Mouse (Mus musculus) kidney, adult 2 months (tissue): ENCODE measurements around the gene Dglucy. TPM values are rescaled to one million over a fixed set of nuclear protein-coding genes. Genes with fewer than 3 reads are reported as not detected.

ENCODE experiments used
- DNase-seq: peaks from one replicate; pipeline ENCODE4 v3.0.0; 2021
- H3K27ac ChIP-seq: fragments of 200-500 bp; 2 replicates; pipeline ENCODE4 v1.5.1; 2012; ENCODE audit warnings: low read depth, low read length, control low read depth, inconsistent platforms; ENCODE audit not compliant: insufficient read depth
- H3K27me3 ChIP-seq: fragments of 200-500 bp; replicated peaks from 2 replicates; pipeline ENCODE4 v1.6.1; 2012; ENCODE audit warnings: mild to moderate bottlenecking, moderate library complexity, low read length, inconsistent platforms; ENCODE audit not compliant: control insufficient read depth, insufficient read depth
- H3K36me3 ChIP-seq: fragments of 200-500 bp; 2 replicates; pipeline ENCODE4 v1.6.1; 2012; ENCODE audit warnings: mild to moderate bottlenecking, moderate library complexity, low read length, inconsistent platforms; ENCODE audit not compliant: control insufficient read depth, insufficient read depth
- H3K4me1 ChIP-seq: fragments of 200-500 bp; 2 replicates; pipeline ENCODE4 v1.6.1; 2011; ENCODE audit warnings: low read length; ENCODE audit not compliant: control insufficient read depth, insufficient read depth
- H3K4me3 ChIP-seq: fragments of 200-500 bp; 2 replicates; pipeline ENCODE4 v1.5.1; 2011; ENCODE audit warnings: mild to moderate bottlenecking, low read depth, low read length, control low read depth; ENCODE audit not compliant: insufficient read depth
- CTCF ChIP-seq: fragments of 200-500 bp; conservative IDR thresholded peaks from 2 replicates; pipeline ENCODE4 v1.5.1; 2011; ENCODE audit warnings: low read depth, mild to moderate bottlenecking, control low read depth, low read length, moderate library complexity, mixed read lengths; ENCODE audit not compliant: insufficient read depth, insufficient read length
- POLR2A ChIP-seq: fragments of 200-500 bp; IDR thresholded peaks from one replicate; pipeline ENCODE4 v1.6.1; 2011; ENCODE audit warnings: low read depth, low read length, control low read depth
- WGBS: fragments of 180-500 bp; shearing (Covaris S2); methylation state at CpG from one replicate; pipeline ENCODE4 v1.1.7; 2018; 5-methylcytosine and 5-hydroxymethylcytosine counted together
- polyA plus RNA-seq: library from polyadenylated mRNA; depleted of rRNA; stranded (reverse); fragments of >200 nt; gene quantifications from 2 replicates; pipeline ENCODE4 v1.2.3, GENCODE M21; 2012

Gene Dglucy
- polyA plus RNA-seq, 1 experiment = 88.1 TPM

DNA sequence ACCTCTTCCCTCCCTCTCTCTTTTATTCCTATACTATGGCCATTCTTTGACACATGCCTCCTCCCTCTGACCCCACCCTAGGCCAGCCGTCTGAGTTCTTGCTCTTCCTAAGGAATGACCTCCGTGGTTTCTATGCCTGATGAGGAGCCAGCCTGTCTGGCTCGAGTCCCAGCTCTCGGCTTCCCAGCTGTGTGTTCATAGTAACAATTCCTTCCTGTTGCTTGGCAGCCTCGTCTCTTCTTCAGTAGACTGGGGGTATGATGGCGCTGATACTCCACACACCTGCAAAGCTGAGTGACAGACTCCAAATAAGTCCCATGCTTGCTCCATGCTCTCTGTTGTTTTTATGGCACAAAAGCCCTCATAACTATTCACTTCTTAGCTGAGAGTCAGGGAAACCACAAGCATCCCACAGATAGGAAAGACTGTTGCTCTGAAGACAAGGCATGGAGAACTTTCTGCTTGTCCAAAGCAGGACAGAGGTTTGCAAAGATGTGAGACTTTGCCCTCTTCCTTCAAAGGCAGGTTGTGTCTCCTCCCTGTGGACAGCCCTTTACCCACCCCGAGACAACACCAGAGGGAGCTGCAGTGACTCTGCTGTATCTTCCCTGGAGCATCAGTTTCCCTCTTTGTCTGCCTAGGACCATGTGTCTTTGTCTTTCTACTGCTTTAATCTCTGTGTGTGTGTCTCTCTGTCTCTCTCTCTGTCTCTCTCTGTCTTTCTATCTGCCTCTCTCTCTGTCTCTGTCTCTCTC lies 6.5 kb upstream of the Dglucy start:
- H3K36me3 ChIP-seq = no peaks in the 10 kb centered on the region
- TF ChIP-seq CTCF (peak; percentile 76), POLR2A (no peak)
- 18% methylated on average over 7 of the region's 7 CpGs for WGBS
- H3K27me3 ChIP-seq = no peaks in the 10 kb centered on the region
- H3K4me1 ChIP-seq = peaks cover 19% of the 10 kb centered on the region
- no peak overlapping the region for H3K27ac ChIP-seq
- DNase-seq = peak; percentile 61
- H3K4me3 ChIP-seq = no peak overlapping the region

DNA sequence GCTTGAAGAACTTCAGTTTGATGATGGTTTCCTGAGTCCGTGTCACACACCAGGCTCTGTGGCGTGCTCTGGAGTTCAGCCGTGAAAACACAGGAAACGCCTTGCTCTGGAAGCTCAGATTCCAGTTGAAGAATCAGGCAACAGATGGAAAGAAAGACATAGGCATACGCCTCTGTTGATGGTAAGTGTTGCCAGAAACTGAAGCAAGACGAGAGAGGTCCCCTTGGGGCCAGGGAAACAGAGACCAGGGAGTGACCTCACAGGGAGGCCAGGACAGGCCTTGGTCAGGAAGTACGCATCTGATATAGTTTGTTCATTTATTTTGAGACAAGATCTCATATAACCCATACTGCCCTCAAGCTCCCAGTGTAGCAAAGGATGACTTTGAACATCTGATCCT lies 4.1 kb upstream of the Dglucy start:
- TF ChIP-seq CTCF (no peak), POLR2A (no peak)
- peaks cover 29% of the 10 kb centered on the region for H3K4me1 ChIP-seq
- H3K27me3 ChIP-seq = no peaks in the 10 kb centered on the region
- no peak overlapping the region for H3K4me3 ChIP-seq
- no peaks in the 10 kb centered on the region for H3K36me3 ChIP-seq
- DNase-seq = no peak
- H3K27ac ChIP-seq = no peak overlapping the region
- WGBS = 73% methylated on average over 7 of the region's 7 CpGs

DNA sequence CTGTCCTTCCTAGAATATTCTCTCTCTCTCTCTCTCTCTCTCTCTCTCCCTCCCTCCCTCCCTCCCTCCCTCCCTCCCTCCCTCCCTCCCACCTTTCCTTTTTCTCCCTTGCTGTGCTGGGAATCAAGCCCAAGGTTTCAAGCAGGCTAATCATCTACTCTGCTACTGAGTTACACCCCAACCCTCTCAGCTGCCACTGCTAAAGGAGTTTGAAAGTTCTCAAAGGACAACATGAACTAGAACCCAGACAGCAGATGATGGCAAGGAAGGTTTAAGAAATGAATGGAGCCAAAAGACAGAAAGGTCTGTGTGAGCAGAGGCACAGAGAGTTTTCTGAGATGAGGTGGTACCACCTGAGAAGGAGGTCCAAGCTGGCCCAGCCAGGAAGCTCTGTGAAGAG lies 3.6 kb upstream of the Dglucy start:
- H3K4me1 ChIP-seq = peaks cover 35% of the 10 kb centered on the region
- TF ChIP-seq CTCF (no peak), POLR2A (no peak)
- H3K27ac ChIP-seq = peak overlapping the region; percentile 50
- no peaks in the 10 kb centered on the region for H3K27me3 ChIP-seq
- no peaks in the 10 kb centered on the region for H3K36me3 ChIP-seq
- DNase-seq = peak; percentile 74
- no peak overlapping the region for H3K4me3 ChIP-seq

DNA sequence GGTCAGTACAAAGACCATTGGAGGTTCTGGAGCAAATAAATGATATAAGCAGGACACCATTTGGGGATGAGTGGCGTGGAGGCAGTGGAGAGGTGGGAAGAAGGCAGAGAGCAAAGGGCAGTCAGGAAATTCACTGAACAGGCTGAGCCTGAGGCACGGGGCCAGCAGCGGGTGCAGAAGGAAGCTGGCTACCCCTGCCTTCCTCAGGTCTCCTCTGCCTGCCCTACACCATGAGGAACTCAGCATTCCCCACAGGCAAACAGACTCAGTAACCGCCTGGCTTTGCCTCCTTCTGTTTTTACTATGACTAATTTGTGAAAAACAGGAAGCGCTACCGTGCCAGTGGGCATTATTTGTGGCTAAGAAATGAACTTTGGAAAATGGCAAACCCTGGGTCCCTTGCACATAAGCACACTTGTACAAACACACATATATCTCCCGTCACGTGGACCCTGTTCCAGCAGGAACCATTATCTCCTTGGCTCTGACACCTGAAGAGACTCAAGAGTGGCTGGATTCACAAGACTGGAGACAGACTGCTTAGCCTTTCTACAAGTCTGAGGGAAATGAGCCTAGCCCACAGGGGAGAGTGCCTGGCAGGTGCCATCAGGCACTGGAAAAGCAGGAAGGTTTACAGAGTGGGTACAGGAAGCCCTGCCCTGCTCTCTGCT lies 2.8 kb upstream of the Dglucy start:
- Histone ChIP-seq H3K27ac (peak overlapping the region; percentile 50), H3K4me3 (no peak overlapping the region), H3K4me1 (peaks cover 36% of the 10 kb centered on the region), H3K27me3 (no peaks in the 10 kb centered on the region), H3K36me3 (no peaks in the 10 kb centered on the region)
- WGBS = 35% methylated on average over 8 of the region's 8 CpGs
- TF ChIP-seq CTCF (no peak), POLR2A (no peak)
- peak; percentile 90 for DNase-seq

DNA sequence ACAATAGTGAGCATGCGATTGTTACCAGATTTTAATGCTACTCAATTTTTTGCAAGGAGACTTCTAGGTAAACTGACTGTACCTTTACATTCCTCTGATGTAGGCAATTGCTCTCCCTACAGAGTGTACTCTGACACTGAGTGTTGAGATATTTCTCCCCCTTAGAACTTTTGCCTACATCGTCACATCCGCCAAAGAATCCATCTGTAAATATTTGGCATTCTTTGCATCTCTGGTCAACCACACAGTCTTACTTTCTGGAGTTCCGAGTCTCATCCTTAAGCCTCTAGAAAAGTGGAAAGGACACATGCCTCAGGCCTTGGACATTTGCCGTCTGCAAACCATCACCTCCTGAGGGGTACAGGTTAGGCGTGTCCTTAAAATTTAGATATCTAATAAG lies 1.9 kb upstream of the Dglucy start:
- WGBS = 86% methylated on average over 6 of the region's 6 CpGs
- no peaks in the 10 kb centered on the region for H3K27me3 ChIP-seq
- TF ChIP-seq POLR2A (no peak), CTCF (no peak)
- H3K4me3 ChIP-seq = no peak overlapping the region
- peaks cover 36% of the 10 kb centered on the region for H3K4me1 ChIP-seq
- H3K27ac ChIP-seq = no peak overlapping the region
- H3K36me3 ChIP-seq = no peaks in the 10 kb centered on the region
- no peak for DNase-seq

DNA sequence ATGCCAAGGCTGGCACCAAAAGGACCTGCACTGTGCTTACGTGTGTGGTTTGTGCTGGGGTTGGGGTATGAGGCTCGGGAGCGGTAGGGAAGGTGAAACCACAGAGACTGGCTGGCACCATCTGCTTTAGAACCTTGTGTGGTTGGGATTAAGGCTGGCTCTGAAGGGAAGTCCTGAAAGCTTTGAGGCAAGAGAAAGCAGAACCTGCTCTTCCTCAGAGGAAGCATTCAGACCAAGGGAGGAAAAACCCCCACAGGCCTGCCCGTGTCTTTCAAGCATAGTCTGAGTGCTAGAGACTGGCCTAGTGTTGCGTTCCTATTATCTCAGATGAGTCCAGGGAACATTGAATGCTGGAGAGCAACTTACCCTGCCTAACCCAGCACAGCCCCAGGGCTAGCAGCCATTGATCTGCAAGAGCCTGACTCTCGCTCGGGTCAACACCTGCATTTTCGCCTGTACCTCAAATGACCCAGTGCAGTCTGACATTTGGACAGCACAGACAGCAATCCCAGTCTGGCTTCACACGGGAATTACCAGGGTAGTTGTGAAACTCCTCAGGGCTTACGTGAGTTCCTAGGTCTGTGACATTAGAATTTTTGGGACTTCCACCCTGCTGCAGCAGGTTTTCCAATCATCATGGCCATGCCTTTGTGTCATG lies 452 bp upstream of the Dglucy start:
- H3K27ac ChIP-seq = peak overlapping the region; percentile 95; the same call in 1 of the 2 replicates
- H3K27me3 ChIP-seq = no peaks in the 10 kb centered on the region
- peak overlapping the region; percentile 62 for H3K4me3 ChIP-seq
- no peak for DNase-seq
- H3K4me1 ChIP-seq = peaks cover 36% of the 10 kb centered on the region
- no peak for TF ChIP-seq POLR2A
- TF ChIP-seq CTCF = no peak
- 47% methylated on average over 10 of the region's 10 CpGs for WGBS
- H3K36me3 ChIP-seq = no peaks in the 10 kb centered on the region

DNA sequence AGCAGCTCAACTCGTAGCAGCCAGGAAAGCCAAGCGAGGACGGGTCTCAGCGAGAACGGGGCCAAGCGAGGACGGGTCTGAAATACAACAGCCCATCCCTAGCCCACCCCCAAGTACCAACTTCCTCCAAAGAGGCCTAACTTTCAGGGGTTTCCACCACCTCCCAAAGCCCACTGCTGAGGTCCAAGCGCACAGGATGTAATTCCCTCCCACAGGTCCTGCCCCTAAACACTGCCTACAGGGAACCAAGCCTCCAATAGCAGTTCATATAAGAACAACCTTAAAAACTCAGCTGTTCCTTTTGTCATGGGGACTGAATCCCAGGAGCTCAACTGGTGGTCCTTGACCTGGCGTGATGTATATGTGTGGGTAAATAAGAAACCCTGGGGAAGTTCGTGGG lies 1.6 kb downstream of the Dglucy start:
- H3K4me3 ChIP-seq = no peak overlapping the region
- no peak for DNase-seq
- no peaks in the 10 kb centered on the region for H3K36me3 ChIP-seq
- H3K27me3 ChIP-seq = no peaks in the 10 kb centered on the region
- WGBS = 98% methylated on average over 10 of the region's 10 CpGs
- no peak for TF ChIP-seq POLR2A
- TF ChIP-seq CTCF = no peak
- H3K27ac ChIP-seq = no peak overlapping the region
- peaks cover 30% of the 10 kb centered on the region for H3K4me1 ChIP-seq
